Mouse (Mus musculus): ENCODE measurements around the gene Spc25. TPM values are rescaled to one million over a fixed set of nuclear protein-coding genes. Genes with fewer than 3 reads are reported as not detected.

The Spc25 gene
- polyA plus RNA-seq, 2 experiments, result 58.4 to 129 TPM

GRCm38 (mm10) chr2:69158907-69159306 lies 47.1 kb downstream of the Spc25 start:
- no peak overlapping the region for H3K27ac ChIP-seq (replicated peaks; ENCODE audit: low read depth, low read length)
- no peaks in the 10 kb centered on the region for H3K4me1 ChIP-seq (ENCODE audit: control insufficient read depth, insufficient read depth, low read length)
- DNase-seq (ENCODE audit: low spot score), result no peak
- TF ChIP-seq POLR2A (IDR thresholded peaks at IDR 0.05; ENCODE audit: borderline replicate concordance, extremely low read depth, insufficient read depth, insufficient read length), result no peak
- ATAC-seq (ENCODE audit: low FRiP score, low read depth), result no peak
- H3K4me2 ChIP-seq (replicated peaks; ENCODE audit: low read depth, low read length, severe bottlenecking), result no peak overlapping the region
- H3K27me3 ChIP-seq (ENCODE audit: control insufficient read depth, insufficient read depth, low read length), result no peaks in the 10 kb centered on the region
- H3K9ac ChIP-seq (ENCODE audit: low read depth, low read length, severe bottlenecking), result no peak overlapping the region
- H3K4me3 ChIP-seq (replicated peaks; ENCODE audit: low read length), result no peak overlapping the region
- H3K9me3 ChIP-seq (ENCODE audit: control insufficient read depth, low read length), result no peaks in the 10 kb centered on the region
- H3K36me3 ChIP-seq (ENCODE audit: control insufficient read depth, insufficient read depth, low read length), result no peaks in the 10 kb centered on the region

- whole genome bisulfite sequencing, result 58% methylated on average over 7 of the region's 7 CpGs
- H3K36me3 ChIP-seq (ENCODE audit: control insufficient read depth, insufficient read depth, low read length), result no peaks in the 10 kb centered on the region
- no peak for DNase-seq (ENCODE audit: low spot score)
- H3K27ac ChIP-seq (replicated peaks; ENCODE audit: low read depth, low read length), result no peak overlapping the region
- H3K9me3 ChIP-seq (ENCODE audit: control insufficient read depth, low read length), result no peaks in the 10 kb centered on the region
- H3K4me2 ChIP-seq (replicated peaks; ENCODE audit: low read depth, low read length, severe bottlenecking), result no peak overlapping the region
- H3K27me3 ChIP-seq (ENCODE audit: control insufficient read depth, insufficient read depth, low read length), result no peaks in the 10 kb centered on the region
- TF ChIP-seq POLR2A (IDR thresholded peaks at IDR 0.05; ENCODE audit: borderline replicate concordance, extremely low read depth, insufficient read depth, insufficient read length), result no peak
- no peak for ATAC-seq (ENCODE audit: low FRiP score, low read depth)
- no peaks in the 10 kb centered on the region for H3K4me1 ChIP-seq (ENCODE audit: control insufficient read depth, insufficient read depth, low read length)
- H3K9ac ChIP-seq (ENCODE audit: low read depth, low read length, severe bottlenecking), result no peak overlapping the region
- no peak overlapping the region for H3K4me3 ChIP-seq (replicated peaks; ENCODE audit: low read length)
Observed at GRCm38 (mm10) chr2:69156283-69156682, 49.7 kb downstream of the Spc25 start.

- TF ChIP-seq POLR2A (IDR thresholded peaks at IDR 0.05; ENCODE audit: borderline replicate concordance, extremely low read depth, insufficient read depth, insufficient read length), result no peak
- DNase-seq (ENCODE audit: low spot score) (no peak), ATAC-seq (ENCODE audit: low FRiP score, low read depth) (peak; percentile 62)
- no peaks in the 10 kb centered on the region for H3K4me1 ChIP-seq (ENCODE audit: control insufficient read depth, insufficient read depth, low read length)
- H3K36me3 ChIP-seq (ENCODE audit: control insufficient read depth, insufficient read depth, low read length), result no peaks in the 10 kb centered on the region
- no peak overlapping the region for H3K9ac ChIP-seq (ENCODE audit: low read depth, low read length, severe bottlenecking)
- WGBS, result 56% methylated on average over 3 of the region's 3 CpGs
- H3K4me2 ChIP-seq (replicated peaks; ENCODE audit: low read depth, low read length, severe bottlenecking), result no peak overlapping the region
- no peaks in the 10 kb centered on the region for H3K9me3 ChIP-seq (ENCODE audit: control insufficient read depth, low read length)
- H3K27ac ChIP-seq (replicated peaks; ENCODE audit: low read depth, low read length), result no peak overlapping the region
- H3K27me3 ChIP-seq (ENCODE audit: control insufficient read depth, insufficient read depth, low read length), result no peaks in the 10 kb centered on the region
- H3K4me3 ChIP-seq (replicated peaks; ENCODE audit: low read length), result no peak overlapping the region
Observed at GRCm38 (mm10) chr2:69155861-69156260, 50.1 kb downstream of the Spc25 start.

- no peak overlapping the region for H3K4me3 ChIP-seq (replicated peaks; ENCODE audit: low read length)
- ATAC-seq (ENCODE audit: low FRiP score, low read depth) (no peak), DNase-seq (ENCODE audit: low spot score) (no peak)
- H3K4me2 ChIP-seq (replicated peaks; ENCODE audit: low read depth, low read length, severe bottlenecking), result no peak overlapping the region
- no peak overlapping the region for H3K27ac ChIP-seq (replicated peaks; ENCODE audit: low read depth, low read length)
- no peaks in the 10 kb centered on the region for H3K9me3 ChIP-seq (ENCODE audit: control insufficient read depth, low read length)
- H3K4me1 ChIP-seq (ENCODE audit: control insufficient read depth, insufficient read depth, low read length), result no peaks in the 10 kb centered on the region
- WGBS, result 76% methylated on average over 5 of the region's 5 CpGs
- H3K36me3 ChIP-seq (ENCODE audit: control insufficient read depth, insufficient read depth, low read length), result no peaks in the 10 kb centered on the region
- TF ChIP-seq POLR2A (IDR thresholded peaks at IDR 0.05; ENCODE audit: borderline replicate concordance, extremely low read depth, insufficient read depth, insufficient read length), result no peak
- H3K27me3 ChIP-seq (ENCODE audit: control insufficient read depth, insufficient read depth, low read length), result no peaks in the 10 kb centered on the region
- H3K9ac ChIP-seq (ENCODE audit: low read depth, low read length, severe bottlenecking), result no peak overlapping the region
Observed at GRCm38 (mm10) chr2:69150841-69151240, 55.2 kb downstream of the Spc25 start.

- H3K4me1 ChIP-seq (ENCODE audit: control insufficient read depth, insufficient read depth, low read length), result no peaks in the 10 kb centered on the region
- 80% methylated on average over 10 of the region's 10 CpGs for WGBS
- no peak for TF ChIP-seq POLR2A (IDR thresholded peaks at IDR 0.05; ENCODE audit: borderline replicate concordance, extremely low read depth, insufficient read depth, insufficient read length)
- no peak overlapping the region for H3K4me2 ChIP-seq (replicated peaks; ENCODE audit: low read depth, low read length, severe bottlenecking)
- no peak overlapping the region for H3K27ac ChIP-seq (replicated peaks; ENCODE audit: low read depth, low read length)
- no peaks in the 10 kb centered on the region for H3K9me3 ChIP-seq (ENCODE audit: control insufficient read depth, low read length)
- no peak overlapping the region for H3K4me3 ChIP-seq (replicated peaks; ENCODE audit: low read length)
- no peaks in the 10 kb centered on the region for H3K36me3 ChIP-seq (ENCODE audit: control insufficient read depth, insufficient read depth, low read length)
- no peak for ATAC-seq (ENCODE audit: low FRiP score, low read depth)
- DNase-seq (ENCODE audit: low spot score), result no peak
- H3K27me3 ChIP-seq (ENCODE audit: control insufficient read depth, insufficient read depth, low read length), result no peaks in the 10 kb centered on the region
- no peak overlapping the region for H3K9ac ChIP-seq (ENCODE audit: low read depth, low read length, severe bottlenecking)
Observed at GRCm38 (mm10) chr2:69149154-69149553, 56.8 kb downstream of the Spc25 start.

- Histone ChIP-seq H3K36me3 (ENCODE audit: control insufficient read depth, insufficient read depth, low read length) (no peaks in the 10 kb centered on the region), H3K4me1 (ENCODE audit: control insufficient read depth, insufficient read depth, low read length) (no peaks in the 10 kb centered on the region), H3K4me2 (replicated peaks; ENCODE audit: low read depth, low read length, severe bottlenecking) (no peak overlapping the region), H3K27me3 (ENCODE audit: control insufficient read depth, insufficient read depth, low read length) (no peaks in the 10 kb centered on the region), H3K9ac (ENCODE audit: low read depth, low read length, severe bottlenecking) (no peak overlapping the region), H3K9me3 (ENCODE audit: control insufficient read depth, low read length) (no peaks in the 10 kb centered on the region), H3K4me3 (replicated peaks; ENCODE audit: low read length) (no peak overlapping the region), H3K27ac (replicated peaks; ENCODE audit: low read depth, low read length) (no peak overlapping the region)
- DNase-seq (ENCODE audit: low spot score) (no peak), ATAC-seq (ENCODE audit: low FRiP score, low read depth) (no peak)
- WGBS, result 70% methylated on average over 3 of the region's 3 CpGs
- TF ChIP-seq POLR2A (IDR thresholded peaks at IDR 0.05; ENCODE audit: borderline replicate concordance, extremely low read depth, insufficient read depth, insufficient read length), result no peak
Observed at GRCm38 (mm10) chr2:69148691-69149090, 57.3 kb downstream of the Spc25 start.

Other genes starting within 250 kb of the Spc25 start
- gene Nostrin, start 70.4 kb downstream of the Spc25 start, polyA plus RNA-seq (2012; rRNA removed), result 0.45 TPM in 2 replicates
- 0.80 and 1.2 TPM in 2 replicates for gene Nostrin, start 70.4 kb downstream of the Spc25 start, polyA plus RNA-seq (2014; fragmentation: Nextera tagmentation; extraction: Ambion mirVana)
- gene G6pc2, start 4.9 kb upstream of the Spc25 start, polyA plus RNA-seq (2012; rRNA removed), result 0.06 and 0.10 TPM in 2 replicates
- 0.10 and 0.29 TPM in 2 replicates for gene G6pc2, start 4.9 kb upstream of the Spc25 start, polyA plus RNA-seq (2014; fragmentation: Nextera tagmentation; extraction: Ambion mirVana)
- gene Abcb11, start 136.4 kb upstream of the Spc25 start, polyA plus RNA-seq (2012; rRNA removed), result 0.01 TPM in 1 of 2 replicates, not detected in the other
- gene Abcb11, start 136.4 kb upstream of the Spc25 start, polyA plus RNA-seq (2014; fragmentation: Nextera tagmentation; extraction: Ambion mirVana), result not detected in 2 replicates
- gene Dhrs9, start 174.3 kb upstream of the Spc25 start, polyA plus RNA-seq (2012; rRNA removed), result 0.09 and 0.10 TPM in 2 replicates
- gene Dhrs9, start 174.3 kb upstream of the Spc25 start, polyA plus RNA-seq (2014; fragmentation: Nextera tagmentation; extraction: Ambion mirVana), result 0.10 TPM in 1 of 2 replicates, not detected in the other

All from limb, embryonic 14.5 days (tissue).